Mouse (Mus musculus) right cerebral cortex, postnatal 10 days (tissue): ENCODE results near the gene Sipa1l1.

Experiments
- DNase-seq, 2 experiments: peaks; one replicate each; pipeline ENCODE4 v3.0.0; 2021; ENCODE audit warnings: low spot score in 2 of 2

The Sipa1l1 gene

DNA sequence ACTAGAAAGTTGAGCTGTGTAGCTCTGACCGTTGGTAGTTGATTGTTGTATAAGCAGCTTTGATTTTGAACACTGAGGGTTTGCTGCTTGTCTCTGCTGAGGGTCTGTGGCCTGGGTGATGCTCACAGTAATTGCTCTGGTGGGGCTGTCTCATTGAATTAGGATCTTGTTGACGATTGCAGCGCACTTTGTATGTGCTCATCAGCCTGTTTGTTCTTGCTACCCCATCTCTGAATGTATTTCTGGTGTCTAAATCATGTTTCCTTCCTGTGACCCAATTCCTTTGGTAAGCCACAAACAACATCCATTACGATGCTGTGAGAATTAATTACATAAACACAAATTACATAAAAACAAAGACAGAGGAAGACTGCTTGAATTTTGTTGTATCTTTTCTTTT, 39.5 kb downstream of the Sipa1l1 start:
- no peak for DNase-seq

DNA sequence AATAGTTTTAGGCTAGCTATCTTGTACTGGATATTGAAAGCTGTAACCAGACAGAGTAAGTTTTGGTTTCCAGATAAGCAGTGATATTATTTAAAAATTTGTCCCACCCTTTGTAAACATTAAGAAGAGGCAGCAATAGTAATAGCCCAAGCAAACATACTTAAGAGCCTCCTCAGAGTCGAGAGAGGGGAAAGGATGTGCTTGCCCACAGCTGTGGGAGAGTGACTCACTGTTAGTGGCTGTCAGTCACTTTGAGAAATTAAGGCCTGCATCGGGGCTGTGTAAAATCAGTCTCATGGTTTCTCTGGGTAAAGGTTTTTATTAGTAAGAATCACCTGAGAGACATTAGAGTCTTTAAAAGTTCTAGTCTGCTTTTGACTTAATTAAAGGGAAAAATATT, 40.6 kb downstream of the Sipa1l1 start:
- DNase-seq = no peak

DNA sequence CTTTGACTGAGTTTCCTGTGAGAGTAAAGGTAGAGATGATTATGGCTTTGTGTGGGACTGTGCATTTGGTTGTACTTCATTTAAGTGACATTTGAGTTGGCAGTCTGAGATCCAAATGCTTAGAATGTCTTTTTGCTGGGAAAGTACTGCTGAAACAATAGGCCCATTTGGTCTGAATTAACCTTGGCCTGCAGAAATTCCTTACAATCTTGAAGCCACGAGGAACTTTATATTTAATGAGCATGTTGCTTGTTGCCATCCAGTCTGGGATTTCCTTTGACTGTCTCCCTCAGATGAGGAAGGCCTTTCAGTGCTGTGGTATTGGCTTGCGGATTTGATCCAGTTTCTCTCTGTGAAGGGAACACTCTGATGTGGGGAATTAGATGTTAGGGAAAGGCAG, 43.9 kb downstream of the Sipa1l1 start:
- DNase-seq = no peak

DNA sequence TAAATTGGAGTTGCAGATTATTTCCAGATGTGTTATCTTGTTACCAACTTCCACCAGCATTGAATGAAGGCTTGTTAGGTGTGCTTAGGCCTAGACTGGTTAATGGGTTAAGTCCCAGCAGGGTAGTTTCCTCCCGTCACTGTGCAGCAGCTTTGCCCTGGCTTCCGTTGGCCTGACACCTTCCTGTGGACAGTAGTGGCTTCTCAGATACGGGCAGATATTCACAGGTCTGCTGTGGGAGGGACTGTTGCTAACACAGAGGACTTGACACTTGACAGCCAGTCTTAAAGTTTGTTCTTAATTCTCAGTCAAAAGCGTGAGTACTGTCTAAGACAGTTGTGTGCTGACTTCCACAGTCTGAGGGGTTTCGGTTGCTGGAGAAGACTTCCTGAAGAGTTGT, 45.8 kb downstream of the Sipa1l1 start:
- DNase-seq = no peak

DNA sequence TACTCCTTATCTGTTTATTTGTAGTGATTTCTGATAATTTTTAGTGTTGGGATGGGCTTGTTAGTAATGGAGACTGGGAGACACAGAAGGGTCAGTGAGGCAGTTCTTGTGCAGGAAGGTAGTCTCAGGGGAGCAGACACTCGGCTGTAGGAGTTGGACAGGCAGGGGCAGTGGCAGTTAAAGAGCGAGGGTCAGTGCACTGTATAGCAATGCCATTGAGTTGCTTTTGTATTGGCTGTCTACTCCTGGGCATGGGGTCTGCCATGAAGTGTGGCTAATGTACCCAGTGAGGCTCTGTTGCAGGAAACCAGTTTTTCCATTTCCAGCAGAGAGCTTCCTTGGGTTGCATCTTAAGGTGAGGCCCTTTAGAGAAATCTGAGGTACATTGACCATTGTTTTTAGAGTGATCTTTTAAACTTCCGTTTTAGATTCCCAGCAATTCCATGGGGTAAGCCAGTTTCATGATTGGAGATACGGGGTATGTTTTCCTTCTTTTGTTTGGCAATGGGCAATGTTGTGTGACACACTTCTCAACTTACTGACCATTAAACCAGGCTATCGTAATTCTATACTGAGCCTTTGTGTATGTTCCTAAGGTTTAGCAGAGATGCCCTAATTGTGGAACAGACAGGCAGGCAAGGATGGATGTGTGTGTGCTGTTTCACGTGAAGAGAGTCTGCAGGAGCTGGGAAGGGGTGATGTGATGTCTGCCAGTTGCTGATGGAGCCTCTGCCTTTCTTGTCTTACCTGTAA, 47.9 kb downstream of the Sipa1l1 start:
- no peak for DNase-seq

DNA sequence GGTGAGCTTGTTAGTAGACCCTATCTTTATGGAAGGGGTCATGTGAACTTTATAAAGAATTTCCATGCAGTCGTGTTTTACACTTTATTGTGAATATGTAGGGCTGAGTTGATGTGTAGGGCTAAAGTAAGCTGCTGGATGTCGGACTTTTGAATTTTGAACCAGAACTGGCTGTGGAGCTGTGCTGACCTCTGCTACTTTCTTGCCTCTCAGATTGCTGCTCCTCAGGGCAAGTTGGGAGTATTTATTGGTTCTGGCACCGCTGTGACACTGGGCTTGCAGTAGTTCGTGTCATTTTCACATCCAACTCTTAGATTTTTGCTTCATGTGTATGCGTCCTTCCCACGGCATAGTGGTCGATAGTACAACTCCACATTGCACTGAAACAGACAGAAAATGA, 49.1 kb downstream of the Sipa1l1 start:
- DNase-seq = no peak

DNA sequence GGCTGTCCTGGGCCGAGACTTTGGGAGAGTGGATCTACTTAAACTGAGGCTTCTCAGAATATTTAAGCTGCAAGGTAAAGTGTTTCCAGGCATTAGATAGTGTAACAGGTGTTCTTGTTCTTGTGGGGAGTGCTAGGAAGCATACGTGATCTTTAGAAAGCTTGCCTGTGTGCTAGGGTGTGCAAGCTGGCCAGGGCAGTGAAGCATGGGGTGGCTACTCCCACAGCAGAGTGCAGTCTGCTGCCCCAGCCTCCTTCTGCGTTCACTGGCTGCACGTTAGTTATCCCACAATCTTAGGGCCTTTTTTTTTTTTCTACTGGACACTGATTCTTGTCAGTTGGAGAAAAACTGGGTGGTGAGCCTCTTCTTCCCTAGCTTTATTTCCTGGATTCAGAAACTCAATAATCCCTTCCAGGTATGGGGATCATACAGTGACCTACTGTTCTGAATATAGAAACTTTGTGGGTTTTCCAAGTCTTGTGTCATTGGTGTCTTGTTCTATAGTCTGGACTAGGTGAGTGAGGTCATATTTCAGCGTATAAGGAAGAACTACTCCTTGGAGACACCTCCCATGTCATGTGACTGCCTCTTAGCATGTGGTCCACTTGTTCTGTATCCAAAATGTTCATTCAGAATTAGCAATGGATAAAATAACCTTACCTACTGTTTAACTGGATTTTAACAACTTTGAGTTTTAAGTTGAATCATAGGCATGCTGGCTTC, 51.4 kb downstream of the Sipa1l1 start:
- DNase-seq = no peak

DNA sequence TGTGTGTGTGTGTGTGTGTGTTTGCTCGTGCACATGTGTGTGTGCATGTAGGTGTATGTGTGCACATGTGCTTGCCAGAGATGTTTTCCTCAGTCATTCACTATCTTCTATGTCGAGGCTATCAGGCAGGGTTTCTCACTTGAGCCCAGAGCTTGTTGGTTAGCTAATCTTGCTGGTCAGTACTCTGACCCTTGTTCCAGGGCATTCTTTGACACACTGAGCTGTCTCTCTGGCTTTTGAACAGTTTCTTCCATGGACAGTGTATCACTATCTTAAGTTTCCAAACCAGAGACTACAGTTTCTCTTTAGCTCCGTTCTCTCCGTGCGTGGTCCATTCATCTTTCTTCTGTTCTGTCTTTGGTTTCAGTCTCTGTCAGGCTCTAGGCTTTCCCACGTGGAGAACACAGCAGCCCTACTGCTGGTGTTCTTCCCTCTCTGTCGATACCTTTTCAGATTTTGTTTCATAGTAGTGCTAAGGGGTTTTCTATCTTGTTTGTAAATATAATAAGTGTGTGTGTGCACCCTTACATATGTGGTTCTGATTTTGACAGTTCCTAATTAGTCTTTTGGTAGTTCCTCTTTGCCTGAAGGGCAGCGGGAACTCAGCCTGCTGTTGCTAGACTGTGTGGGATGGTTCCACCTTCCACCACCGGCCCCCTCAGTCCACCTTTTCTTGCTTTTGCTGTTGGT, 54.2 kb downstream of the Sipa1l1 start:
- no peak for DNase-seq

DNA sequence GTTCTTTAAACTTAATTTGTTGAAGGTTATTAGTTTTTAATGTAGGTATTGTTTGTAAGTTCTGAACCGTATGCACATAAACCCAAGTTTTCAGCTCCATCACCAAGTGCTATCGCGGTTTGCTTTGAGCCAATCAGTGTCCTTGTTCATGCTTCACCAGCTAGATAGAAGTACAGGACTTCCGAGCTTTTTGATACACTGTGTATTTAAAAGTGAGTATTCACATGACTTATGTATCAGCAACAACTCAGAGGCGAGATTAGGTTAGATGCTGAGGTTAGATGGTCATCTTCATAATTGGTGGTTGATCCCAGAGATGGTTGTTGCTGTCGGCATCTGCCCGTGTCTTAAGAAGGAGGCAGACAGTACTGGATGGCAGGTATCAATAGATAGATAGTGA, 55.7 kb downstream of the Sipa1l1 start:
- DNase-seq = no peak

DNA sequence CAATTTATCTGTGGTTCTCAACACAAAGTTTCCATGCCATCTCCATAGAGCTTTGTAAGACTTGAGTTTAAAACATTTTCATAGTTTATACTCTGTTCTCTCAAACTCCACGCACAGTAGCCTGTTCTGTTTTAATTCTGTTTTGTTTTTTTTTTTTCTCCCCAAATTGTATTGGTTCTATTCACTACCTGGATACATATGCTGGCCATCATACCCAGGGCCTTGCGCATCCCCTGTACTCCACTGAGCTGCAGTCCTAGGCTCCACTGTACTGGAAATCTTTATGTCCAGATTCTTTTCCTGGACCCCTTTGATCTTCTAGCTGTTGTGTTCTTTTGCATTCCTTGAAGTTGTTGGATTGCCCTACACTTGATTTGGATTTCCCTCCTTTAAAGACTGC, 56.2 kb downstream of the Sipa1l1 start:
- DNase-seq = no peak

DNA sequence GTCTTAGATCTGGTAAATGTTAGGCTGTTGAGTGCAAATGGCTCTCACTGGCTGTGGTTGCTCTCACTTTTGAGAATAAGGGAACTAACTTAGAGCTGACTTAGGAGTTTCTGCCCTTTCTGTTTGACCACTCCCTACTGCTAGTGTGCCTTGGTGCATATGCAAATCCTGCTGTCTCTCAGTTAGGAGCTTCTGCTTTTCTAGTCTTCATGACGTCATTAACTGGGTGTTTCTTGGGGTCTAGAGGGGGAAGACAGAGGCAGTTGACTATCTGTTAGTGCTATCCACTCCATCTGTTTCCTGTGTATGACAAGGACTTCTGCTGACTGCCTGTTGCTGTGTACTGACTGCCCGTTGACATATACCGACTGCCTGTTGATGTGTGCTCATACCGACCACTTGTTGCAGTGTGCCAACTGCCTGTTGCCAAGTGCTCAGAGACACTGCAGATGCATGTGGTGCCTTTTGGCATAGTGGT, 56.7 kb downstream of the Sipa1l1 start:
- DNase-seq = peak in 1 of 2 experiments; percentile 45

DNA sequence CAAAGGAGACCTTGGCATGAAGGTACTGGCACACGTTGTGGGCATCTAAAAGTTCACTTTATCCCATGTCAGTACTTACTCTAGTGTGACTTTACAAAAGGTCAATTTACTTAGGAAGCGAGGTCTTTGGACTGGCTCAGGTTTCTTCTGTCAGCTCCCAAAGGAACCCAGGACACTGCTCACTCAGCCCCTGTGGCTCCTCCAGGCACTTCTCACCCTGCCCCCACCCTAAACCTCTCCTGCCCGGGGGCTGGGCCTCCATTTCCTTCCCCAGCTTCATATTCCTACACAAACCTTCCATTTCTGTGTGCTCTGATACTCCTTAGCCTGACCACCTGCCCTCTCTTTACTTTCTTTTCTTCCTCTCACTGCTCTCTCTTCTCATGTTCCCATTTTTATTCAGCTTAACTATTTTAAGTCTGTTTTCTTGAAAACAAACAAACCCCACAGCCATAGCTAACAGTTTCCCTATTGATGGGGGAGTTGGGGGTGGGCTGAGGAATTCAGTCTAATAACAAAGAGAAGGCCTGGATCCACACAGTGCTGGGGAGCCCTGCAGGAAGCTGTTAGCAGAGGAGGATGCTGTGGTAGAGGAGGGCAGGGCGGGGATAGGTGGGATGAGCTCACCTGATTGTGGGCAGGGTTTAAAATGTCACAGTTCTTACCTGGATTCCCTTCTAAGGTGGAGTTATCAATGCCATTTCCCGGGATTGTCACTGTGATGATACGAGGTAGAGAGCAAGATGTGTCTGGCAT, 57.4 kb downstream of the Sipa1l1 start:
- no peak for DNase-seq

DNA sequence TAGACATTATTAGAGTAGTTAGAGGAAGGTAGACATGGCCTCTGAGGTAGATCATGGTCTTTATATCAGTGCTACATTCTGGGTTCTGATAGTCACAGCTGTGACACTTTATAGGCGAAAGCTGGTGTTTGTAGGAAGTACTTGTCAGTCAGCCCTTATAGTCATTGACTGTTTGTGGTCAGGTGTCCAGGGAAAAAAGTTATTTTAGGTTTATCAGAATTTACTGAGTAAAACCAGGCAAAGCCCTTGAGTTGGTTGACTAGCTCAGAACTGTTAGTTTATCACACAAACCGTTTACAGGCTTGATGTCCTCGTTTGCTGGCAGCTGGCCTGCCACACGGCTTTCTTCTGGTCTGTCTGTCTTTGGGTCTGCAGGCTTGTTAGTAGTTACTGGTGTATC, 61.0 kb downstream of the Sipa1l1 start:
- DNase-seq = no peak

DNA sequence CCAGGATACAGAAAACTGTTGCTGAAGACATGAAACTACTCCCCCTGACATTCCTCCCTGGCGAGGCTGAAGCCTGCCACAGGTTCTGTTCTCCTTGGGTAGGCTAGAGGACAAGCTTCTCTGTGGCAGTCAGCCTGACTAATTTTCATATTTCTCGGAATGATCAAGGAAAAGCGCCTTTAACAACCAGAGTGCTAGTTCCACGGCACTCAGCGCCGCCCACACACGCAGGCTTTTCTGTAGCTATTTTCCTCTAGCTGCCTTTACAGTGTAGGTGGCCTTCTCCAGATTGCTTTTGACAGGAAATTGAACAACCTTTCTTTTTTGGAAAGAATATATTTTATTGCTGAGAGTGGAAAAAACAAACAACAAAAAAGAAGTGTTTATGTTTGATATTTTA, 62.1 kb downstream of the Sipa1l1 start:
- peak; percentile 82 to 90 for DNase-seq

DNA sequence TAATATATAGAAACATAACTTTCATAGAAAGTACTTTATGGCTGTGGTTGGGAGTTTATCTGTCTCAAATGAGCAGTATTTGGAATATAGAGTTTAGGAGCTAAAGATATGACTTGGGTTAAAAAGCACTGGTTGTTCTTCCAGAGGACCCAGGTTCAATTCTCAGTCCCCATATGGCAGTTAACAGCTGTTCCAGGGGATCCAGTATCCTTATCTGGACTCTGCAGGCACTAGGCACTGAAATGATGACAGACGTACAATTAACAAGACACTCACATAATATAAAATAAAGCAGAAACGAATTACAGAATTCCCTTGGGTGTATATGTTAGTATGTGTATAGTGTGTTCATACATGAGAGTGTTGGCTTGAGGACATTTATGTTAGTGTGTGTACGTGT, 64.1 kb downstream of the Sipa1l1 start:
- no peak for DNase-seq

DNA sequence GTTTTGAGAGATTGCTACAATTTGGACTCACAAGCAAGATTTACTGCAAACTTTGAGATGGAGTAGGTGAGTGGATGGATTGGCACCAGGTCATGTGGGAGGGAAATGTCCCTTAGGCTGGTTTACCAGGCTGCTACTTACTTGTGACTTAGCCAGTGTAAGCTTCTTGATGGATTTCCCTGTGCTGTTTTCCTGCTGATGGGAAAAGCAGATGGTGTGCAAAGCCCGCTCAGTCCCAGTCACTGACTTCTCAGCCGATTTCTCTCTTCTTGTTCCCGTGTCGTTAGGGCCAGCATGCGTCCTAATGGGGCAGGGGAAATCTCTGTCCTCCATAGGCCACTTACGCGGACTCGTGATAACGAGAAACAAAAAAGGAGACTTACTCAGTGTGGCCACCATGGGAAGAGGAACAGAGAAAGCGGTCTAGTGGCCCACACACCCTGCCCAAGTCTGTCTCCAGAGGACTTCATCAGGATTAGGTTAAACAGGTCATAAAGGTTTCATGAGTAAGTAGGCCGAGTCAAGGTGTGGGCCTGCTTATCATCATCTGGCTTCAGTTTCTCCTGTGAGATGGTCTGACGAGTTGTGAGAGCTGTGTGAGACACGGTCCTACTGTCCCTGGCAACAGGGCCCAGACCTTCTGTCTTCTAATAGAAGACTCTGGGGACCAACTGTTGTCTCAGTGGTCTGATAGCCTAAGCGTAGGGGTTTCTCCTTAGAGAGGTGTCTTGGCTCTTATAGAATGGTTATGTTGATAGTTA, 65.5 kb downstream of the Sipa1l1 start:
- DNase-seq = no peak

DNA sequence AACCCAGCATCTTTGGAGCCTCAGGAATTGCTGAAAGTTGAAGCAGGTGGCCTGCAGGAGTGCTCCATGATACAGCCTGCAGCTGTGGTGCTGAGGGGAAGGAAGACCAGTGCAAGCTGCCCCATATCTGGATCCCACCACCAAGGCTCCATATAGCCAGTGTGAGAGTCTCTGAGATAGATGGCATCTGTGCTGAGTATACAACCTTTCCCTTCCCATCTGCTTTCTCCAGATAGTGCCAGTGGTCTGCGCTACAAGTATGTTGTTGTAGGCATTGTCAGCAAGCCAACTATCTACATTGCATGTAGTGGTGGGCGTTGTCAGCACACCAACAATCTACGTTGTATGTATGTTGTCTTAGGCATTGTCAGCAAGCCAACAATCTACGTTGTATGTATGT, 68.0 kb downstream of the Sipa1l1 start:
- DNase-seq = no peak

DNA sequence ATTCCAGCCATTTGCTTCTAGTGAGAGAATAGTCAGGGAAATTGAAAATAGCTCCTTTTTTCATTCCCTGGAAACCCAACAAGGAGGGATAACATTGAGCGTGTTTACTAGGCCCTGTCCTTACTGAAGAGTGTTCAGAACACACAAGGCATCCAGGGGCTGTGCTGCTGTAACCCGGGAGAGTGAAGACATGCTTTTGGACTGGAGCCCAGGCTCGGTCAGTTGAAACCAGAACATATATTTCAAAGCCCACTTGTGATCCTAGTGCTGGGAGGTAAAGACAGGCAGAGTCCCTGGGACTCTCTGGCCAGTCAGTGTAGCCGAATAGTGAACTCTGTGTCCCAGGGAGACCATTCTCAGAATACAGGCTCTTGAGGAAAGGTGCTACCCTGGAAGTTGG, 68.8 kb downstream of the Sipa1l1 start:
- DNase-seq = no peak

DNA sequence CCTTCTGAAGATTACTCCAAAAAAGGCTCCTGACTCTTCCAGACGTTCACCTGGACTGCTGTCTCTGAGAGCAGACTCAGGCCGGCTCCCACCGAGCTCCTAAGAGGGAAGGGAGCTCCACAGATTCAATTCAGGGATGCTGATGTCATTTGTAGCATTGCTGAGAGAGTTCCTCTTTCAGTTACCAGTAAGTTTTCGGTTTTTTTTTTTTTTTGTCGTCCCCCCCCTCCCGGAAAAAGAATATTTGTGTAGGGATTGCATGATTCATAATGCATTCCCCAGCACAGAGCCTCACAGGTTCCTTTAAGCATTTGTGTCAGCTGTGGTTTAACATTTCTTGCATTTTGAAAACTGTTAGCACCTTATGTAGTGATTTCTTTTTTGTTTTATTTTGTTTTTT, 71.6 kb downstream of the Sipa1l1 start:
- no peak for DNase-seq

DNA sequence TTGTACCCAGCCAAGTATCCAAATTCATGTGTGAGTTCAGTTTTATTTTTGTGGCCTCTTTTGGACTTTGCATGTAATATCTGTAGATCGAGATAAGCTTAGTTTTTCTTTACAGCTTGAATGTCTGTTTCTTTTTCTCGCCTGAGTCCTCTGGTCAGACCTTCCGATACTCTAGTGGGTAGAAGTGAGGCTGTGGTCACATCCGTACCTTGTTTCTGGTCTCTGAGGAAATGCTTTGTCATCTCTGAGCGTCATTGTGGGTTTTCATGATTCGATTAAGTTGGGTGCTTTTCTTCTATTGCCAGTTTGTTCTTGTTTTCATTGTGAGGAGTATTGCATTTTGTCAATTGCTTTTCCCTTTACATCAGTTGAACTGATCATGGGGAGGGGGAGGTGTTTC, 76.1 kb downstream of the Sipa1l1 start:
- DNase-seq = no peak

DNA sequence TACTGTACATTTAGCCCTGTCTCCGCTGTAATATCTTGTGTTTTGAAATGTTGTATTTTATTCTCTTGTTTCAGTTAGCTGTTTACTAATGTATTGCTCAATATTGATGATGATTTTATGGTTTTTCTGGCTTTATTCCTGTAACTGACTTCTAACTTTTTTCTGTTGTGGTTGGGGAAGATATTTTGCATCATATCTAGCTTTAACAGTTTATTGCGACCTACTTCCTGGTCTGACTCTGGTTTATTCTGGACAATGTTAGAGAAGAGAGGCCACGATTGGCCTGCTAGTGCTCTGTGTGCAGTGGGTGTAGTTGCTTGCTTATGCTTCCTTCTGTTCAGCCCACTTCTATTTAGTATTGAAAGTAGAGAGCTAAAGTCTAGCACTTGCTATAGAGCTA, 77.3 kb downstream of the Sipa1l1 start:
- DNase-seq = no peak
